Mouse (Mus musculus) forebrain, embryonic 14.5 days (tissue): Measurements from ENCODE around the gene Nr2c1. TPM values are rescaled to one million over a fixed set of nuclear protein-coding genes. Genes with fewer than 3 reads are reported as not detected.

Experiments used
- ATAC-seq: fragments of 200-750 bp; cut with Nextera tagmentation; 2 replicates; pipeline ENCODE4 v1.8.0; 2017; ENCODE audit warnings: mild to moderate bottlenecking, moderate library complexity
- DNase-seq: peaks from one replicate; pipeline ENCODE4 v3.0.0-alpha.2; 2015; ENCODE audit warnings: low spot score
- H3K27ac ChIP-seq: fragments of 300-500 bp; sonication (generic); 2 replicates; pipeline ENCODE4 v1.5.1; 2014; ENCODE audit warnings: low read depth, mild to moderate bottlenecking, control low read depth, low read length, moderate library complexity
- H3K27me3 ChIP-seq: fragments of 300-500 bp; sonication (generic); replicated peaks from 2 replicates; pipeline ENCODE4 v1.6.1; 2014; ENCODE audit warnings: low read length, control low read depth, mixed read lengths; ENCODE audit not compliant: control insufficient read depth, insufficient read depth
- H3K36me3 ChIP-seq: fragments of 300-500 bp; sonication (generic); 2 replicates; pipeline ENCODE4 v1.6.1; 2014; ENCODE audit warnings: low read length, control low read depth; ENCODE audit not compliant: control insufficient read depth, insufficient read depth
- H3K4me1 ChIP-seq: fragments of 300-500 bp; sonication (generic); 2 replicates; pipeline ENCODE4 v1.6.1; 2014; ENCODE audit warnings: antibody characterized with exemption, low read length, control low read depth; ENCODE audit not compliant: control insufficient read depth, insufficient read depth
- H3K4me2 ChIP-seq: fragments of 300-500 bp; sonication (generic); 2 replicates; pipeline ENCODE4 v1.6.1; 2014; ENCODE audit warnings: mild to moderate bottlenecking, control low read depth, low read length
- H3K4me3 ChIP-seq: fragments of 300-500 bp; sonication (generic); 2 replicates; pipeline ENCODE4 v1.5.1; 2014; ENCODE audit warnings: low read depth, low read length, control low read depth
- H3K9ac ChIP-seq: fragments of 300-500 bp; sonication (generic); 2 replicates; pipeline ENCODE4 v1.6.1; 2014; ENCODE audit warnings: mild to moderate bottlenecking, low read length, control low read depth, moderate library complexity
- H3K9me3 ChIP-seq: fragments of 300-500 bp; sonication (generic); replicated peaks from 2 replicates; pipeline ENCODE4 v1.6.1; 2016; ENCODE audit warnings: low read length, control low read depth, mixed read lengths; ENCODE audit not compliant: control insufficient read depth
- WGBS: fragments of 180-500 bp; shearing (Covaris S2); extraction: QIAGEN DNeasy Blood & Tissue Kit; methylation state at CpG from one replicate; pipeline ENCODE4 v1.1.7; 2014; 5-methylcytosine and 5-hydroxymethylcytosine counted together
- polyA plus RNA-seq: library from polyadenylated mRNA; unstranded; fragments of >200 nt; fragmentation: Nextera tagmentation; extraction: Ambion mirVana; gene quantifications from 2 replicates; pipeline ENCODE4 v1.2.1, GENCODE M21; 2014

Nr2c1 gene
- polyA plus RNA-seq, 1 experiment from 2014 or later: 7.6 TPM

GRCm38 (mm10) chr10:94151488-94151887, 3.7 kb downstream of the Nr2c1 start:
- 92% methylated on average over 4 of the region's 4 CpGs for WGBS
- Histone ChIP-seq H3K4me3 (no peak overlapping the region), H3K9me3 (no peaks in the 10 kb centered on the region), H3K9ac (no peak overlapping the region), H3K36me3 (0 out of 2 replicates have a peak, but pooled peaks cover 2% of the 10 kb centered on the region), H3K4me1 (peaks cover 6% of the 10 kb centered on the region; the same call in 1 of the 2 replicates), H3K27me3 (no peaks in the 10 kb centered on the region), H3K27ac (no peak overlapping the region), H3K4me2 (no peak overlapping the region)
- DNase-seq (no peak), ATAC-seq (no peak)

DNA sequence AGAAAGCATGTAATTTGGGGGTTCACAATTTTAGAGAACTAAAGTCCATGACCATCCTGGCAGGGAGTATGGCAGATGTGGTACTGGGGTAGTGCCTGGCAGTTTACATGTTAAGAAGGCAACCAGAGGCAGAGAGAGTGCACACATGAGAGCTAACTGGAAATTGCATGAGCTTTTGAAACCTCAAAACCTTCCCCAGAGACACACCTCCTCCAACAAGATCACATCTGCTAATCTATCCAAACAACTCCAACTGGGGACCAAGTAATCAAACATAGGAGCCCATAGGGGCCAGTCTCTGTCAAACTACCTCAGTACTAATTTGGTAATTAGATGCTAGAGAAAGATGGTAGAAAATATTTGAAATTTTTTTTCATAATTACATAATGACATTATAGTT, 6.0 kb downstream of the Nr2c1 start:
- no peaks in the 10 kb centered on the region for H3K27me3 ChIP-seq
- H3K9ac ChIP-seq: no peak overlapping the region
- ATAC-seq (no peak), DNase-seq (no peak)
- no peaks in the 10 kb centered on the region for H3K9me3 ChIP-seq
- H3K4me2 ChIP-seq: no peak overlapping the region
- H3K36me3 ChIP-seq: peaks cover 15% of the 10 kb centered on the region
- no peak overlapping the region for H3K27ac ChIP-seq
- H3K4me1 ChIP-seq: peaks cover 4% of the 10 kb centered on the region; the same call in 1 of the 2 replicates
- H3K4me3 ChIP-seq: no peak overlapping the region

GRCm38 (mm10) chr10:94158962-94159361, 11.1 kb downstream of the Nr2c1 start:
- Histone ChIP-seq H3K27ac (no peak overlapping the region), H3K4me3 (no peak overlapping the region), H3K9me3 (no peaks in the 10 kb centered on the region), H3K27me3 (no peaks in the 10 kb centered on the region), H3K36me3 (peaks cover 35% of the 10 kb centered on the region), H3K4me1 (no peaks in the 10 kb centered on the region), H3K4me2 (no peak overlapping the region), H3K9ac (no peak overlapping the region)
- ATAC-seq (no peak), DNase-seq (no peak)
- WGBS: 94% methylated on average over 6 of the region's 6 CpGs

DNA sequence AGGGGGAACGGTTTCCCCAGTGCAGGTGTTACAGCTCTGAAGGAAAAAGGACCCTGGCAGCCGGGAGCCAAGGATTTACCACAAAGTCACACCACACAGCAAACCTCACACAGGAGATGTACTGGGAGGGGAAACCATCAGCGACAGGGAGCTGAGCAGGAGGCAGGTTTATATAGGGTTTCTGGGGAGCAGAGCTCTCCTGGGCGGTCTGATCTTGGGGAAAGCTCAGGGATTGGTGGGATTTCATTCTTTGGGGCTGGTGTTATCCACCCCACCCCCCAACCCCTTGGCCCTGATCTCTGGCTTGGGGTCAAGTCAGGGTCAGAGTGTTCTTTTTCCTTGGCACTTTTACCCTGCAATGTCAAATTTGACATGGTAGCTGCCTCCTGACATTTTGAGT, 11.6 kb downstream of the Nr2c1 start:
- Histone ChIP-seq H3K36me3 (peaks cover 40% of the 10 kb centered on the region), H3K4me3 (no peak overlapping the region), H3K9ac (no peak overlapping the region), H3K4me1 (no peaks in the 10 kb centered on the region), H3K4me2 (no peak overlapping the region), H3K9me3 (no peaks in the 10 kb centered on the region), H3K27me3 (no peaks in the 10 kb centered on the region), H3K27ac (no peak overlapping the region)
- DNase-seq: no peak
- WGBS: 93% methylated on average over 4 of the region's 4 CpGs
- no peak for ATAC-seq

DNA sequence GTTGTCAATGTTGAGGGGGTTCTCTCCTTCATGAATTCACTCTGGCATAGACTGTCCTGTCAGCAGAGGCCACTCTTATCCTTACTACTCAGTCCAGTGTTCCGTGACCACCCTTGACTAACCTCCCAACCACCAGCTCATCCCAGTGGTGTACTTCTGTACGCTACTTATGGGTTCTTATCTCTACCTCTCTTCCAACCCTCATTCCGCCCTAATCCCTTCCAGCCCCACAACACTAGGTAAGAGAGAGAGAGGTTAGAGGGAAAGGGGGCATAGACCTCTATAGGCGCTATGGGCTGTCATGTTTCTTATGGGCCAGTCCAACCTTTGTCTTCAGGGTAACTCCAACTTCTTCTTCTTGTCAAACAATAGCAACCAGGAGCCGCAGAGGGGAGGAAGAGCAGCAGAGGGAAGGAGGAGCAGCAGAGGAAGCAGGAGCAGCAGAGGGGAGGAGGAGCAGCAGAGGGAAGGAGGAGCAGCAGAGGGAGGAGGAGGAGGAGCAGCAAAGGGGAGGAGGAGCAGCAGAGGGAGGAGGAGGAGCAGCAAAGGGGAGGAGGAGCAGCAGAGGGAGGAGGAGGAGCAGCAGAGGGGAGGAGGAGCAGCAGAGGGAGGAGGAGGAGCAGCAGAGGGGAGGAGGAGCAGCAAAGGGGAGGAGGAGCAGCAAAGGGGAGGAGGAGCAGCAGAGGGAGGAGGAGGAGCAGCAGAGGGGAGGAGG, 13.4 kb downstream of the Nr2c1 start:
- Histone ChIP-seq H3K4me2 (no peak overlapping the region), H3K4me1 (no peaks in the 10 kb centered on the region), H3K27me3 (no peaks in the 10 kb centered on the region), H3K27ac (no peak overlapping the region), H3K9me3 (no peaks in the 10 kb centered on the region), H3K9ac (no peak overlapping the region), H3K36me3 (peaks cover 47% of the 10 kb centered on the region), H3K4me3 (no peak overlapping the region)
- WGBS: 92% methylated on average over 5 of the region's 5 CpGs
- ATAC-seq: no peak
- no peak for DNase-seq

DNA sequence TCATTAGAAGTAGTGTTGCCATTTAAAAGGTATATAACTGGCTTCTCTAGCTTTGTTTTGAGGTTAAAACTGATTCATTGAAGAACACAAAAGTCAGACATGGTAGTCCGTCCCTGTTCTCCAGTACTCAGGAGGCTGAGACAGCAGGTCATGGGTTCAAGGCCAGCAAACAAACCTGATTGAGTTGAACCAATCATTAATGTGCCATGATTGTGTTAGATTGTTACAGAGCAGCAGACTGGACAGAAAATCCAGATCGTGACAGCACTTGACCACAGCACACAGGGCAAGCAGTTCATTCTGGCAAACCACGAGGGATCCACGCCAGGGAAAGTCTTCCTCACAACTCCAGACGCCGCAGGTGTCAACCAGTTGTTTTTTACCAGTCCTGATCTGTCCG, 14.2 kb downstream of the Nr2c1 start:
- H3K9ac ChIP-seq: no peak overlapping the region
- H3K4me3 ChIP-seq: no peak overlapping the region
- no peaks in the 10 kb centered on the region for H3K4me1 ChIP-seq
- WGBS: 92% methylated on average over 7 of the region's 7 CpGs
- no peak overlapping the region for H3K4me2 ChIP-seq
- no peak overlapping the region for H3K27ac ChIP-seq
- H3K27me3 ChIP-seq: no peaks in the 10 kb centered on the region
- no peaks in the 10 kb centered on the region for H3K9me3 ChIP-seq
- DNase-seq (no peak), ATAC-seq (no peak)
- H3K36me3 ChIP-seq: peaks cover 50% of the 10 kb centered on the region

DNA sequence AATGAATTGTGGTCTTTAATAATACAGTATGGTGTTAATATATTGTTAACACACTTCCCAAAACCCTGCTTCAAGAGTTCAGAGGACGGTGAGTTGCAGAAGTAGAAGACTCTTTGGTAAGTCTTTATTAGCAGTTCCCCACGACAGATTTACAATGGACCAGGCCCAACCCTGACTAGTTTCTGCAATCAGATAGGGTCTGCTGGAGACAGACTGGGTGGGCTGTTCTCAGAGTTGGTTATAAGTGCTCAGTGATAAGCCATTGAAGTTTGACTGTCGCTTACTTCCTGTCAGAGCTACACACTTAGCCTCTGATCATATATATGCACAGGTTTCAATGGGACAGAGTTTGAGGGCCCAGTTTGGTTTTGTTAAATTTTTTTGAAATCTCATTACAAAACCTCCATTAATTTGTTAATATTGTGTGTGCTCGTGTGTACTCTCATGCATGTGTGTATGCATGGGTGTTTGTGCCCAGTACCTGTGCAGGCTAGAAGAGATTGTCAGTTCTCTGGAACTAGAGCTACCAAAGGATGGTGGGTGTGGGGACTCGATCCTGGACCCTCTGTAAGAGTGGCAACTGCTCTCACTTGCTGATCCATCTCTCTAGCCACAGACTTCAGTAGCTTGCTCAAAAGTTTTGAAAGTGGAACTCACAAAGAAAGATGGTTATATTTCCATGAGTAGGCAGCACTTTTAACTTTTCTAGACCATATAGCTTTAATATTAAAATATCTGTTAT, 16.5 kb downstream of the Nr2c1 start:
- WGBS: 86% methylated on average over 5 of the region's 5 CpGs

DNA sequence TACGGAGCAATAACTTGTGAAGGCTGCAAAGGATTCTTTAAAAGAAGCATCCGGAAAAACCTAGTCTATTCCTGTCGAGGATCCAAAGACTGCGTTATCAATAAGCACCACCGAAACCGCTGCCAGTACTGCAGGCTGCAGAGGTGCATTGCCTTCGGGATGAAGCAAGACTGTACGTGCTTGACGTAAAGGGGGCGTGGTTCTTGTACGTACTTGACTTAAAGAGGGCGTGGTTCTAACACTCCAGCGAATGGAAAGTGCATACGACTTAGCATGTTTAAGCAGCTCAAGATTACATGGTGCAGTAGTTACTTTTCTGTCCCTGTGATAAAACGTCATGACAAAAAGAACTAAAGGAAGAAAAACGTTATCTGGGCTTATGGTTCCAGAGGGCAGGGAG, 17.6 kb downstream of the Nr2c1 start:
- Histone ChIP-seq H3K36me3 (peaks cover 61% of the 10 kb centered on the region), H3K4me2 (no peak overlapping the region), H3K9ac (no peak overlapping the region), H3K4me1 (no peaks in the 10 kb centered on the region), H3K27me3 (no peaks in the 10 kb centered on the region), H3K9me3 (no peaks in the 10 kb centered on the region), H3K27ac (no peak overlapping the region), H3K4me3 (no peak overlapping the region)
- no peak for ATAC-seq
- WGBS: 90% methylated on average over 16 of the region's 16 CpGs
- DNase-seq: no peak

More for the DNA sequence above, 16.5 kb downstream of the Nr2c1 start:
- Histone ChIP-seq H3K27ac (no peak overlapping the region), H3K4me3 (no peak overlapping the region), H3K4me1 (no peaks in the 10 kb centered on the region), H3K36me3 (peaks cover 53% of the 10 kb centered on the region), H3K9ac (no peak overlapping the region), H3K4me2 (no peak overlapping the region), H3K27me3 (no peaks in the 10 kb centered on the region), H3K9me3 (no peaks in the 10 kb centered on the region)
- no peak for DNase-seq
- no peak for ATAC-seq
